12 mouse cellular contexts compared by ENCODE assay signal in genomic region chr14:51017256-51017655, GRCm38 (mm10). TPM values are rescaled to one million over a fixed set of nuclear protein-coding genes. Genes with fewer than 3 reads are reported as not detected.
DNase-seq lines count a peak whose midpoint lies in the region; ATAC-seq and TF ChIP-seq lines count a peak whose summit lies in the region.
"Had no signal": no experiment of that assay in that cellular context is flagged by ENCODE, and none has a peak within 500 bp of the region (broad histone marks: within the 10 kb centered on the region; RNA-seq: fewer than 3 reads in every experiment).

No protein-coding gene starts in this region.

- 74% methylated on average over 3 of the region's 3 CpGs for WGBS in kidney, embryonic 16.5 days
- WGBS in heart, postnatal 0 days = 40% methylated on average over 3 of the region's 3 CpGs
- WGBS in hindbrain, embryonic 12.5 days = 83% methylated on average over 3 of the region's 3 CpGs

- no peaks in the 10 kb centered on the region for H3K36me3 ChIP-seq in kidney, embryonic 16.5 days (ENCODE audit: insufficient read depth, low read length)
- H3K36me3 ChIP-seq in heart, postnatal 0 days (replicated peaks; ENCODE audit: control insufficient read depth, insufficient read depth, low read length) = no peaks in the 10 kb centered on the region
- no peaks in the 10 kb centered on the region for H3K36me3 ChIP-seq in hindbrain, embryonic 12.5 days

- H3K9ac ChIP-seq in kidney, embryonic 16.5 days (replicated peaks; ENCODE audit: low read length) = no peak overlapping the region
- no peak overlapping the region for H3K9ac ChIP-seq in heart, postnatal 0 days (replicated peaks; ENCODE audit: low read depth, low read length)
- H3K9ac ChIP-seq in hindbrain, embryonic 12.5 days = no peak overlapping the region

- peak; percentile 13 for DNase-seq in kidney, adult 11 months
- peak; percentile 63 for DNase-seq in fat pad, adult 2 months (ENCODE audit: extremely low read depth, low read depth, low spot score)
- DNase-seq in heart, postnatal 0 days (ENCODE audit: low spot score) = peak; percentile 54
- peak; percentile 71 for DNase-seq in lung, postnatal 10 days
- DNase-seq in cerebellum, adult 9-11 months = no peak

- H3K4me2 ChIP-seq in kidney, embryonic 16.5 days (replicated peaks; ENCODE audit: low read depth, low read length) = no peak overlapping the region
- no peak overlapping the region for H3K4me2 ChIP-seq in heart, postnatal 0 days (ENCODE audit: low read depth, low read length)
- H3K4me2 ChIP-seq in hindbrain, embryonic 12.5 days (replicated peaks) = no peak overlapping the region

- H3K9me3 ChIP-seq in kidney, embryonic 16.5 days (ENCODE audit: low read length) = peaks cover 2% of the 10 kb centered on the region; the same call in 1 of the 2 replicates
- 0 out of 2 replicates have a peak, but pooled peaks cover 3% of the 10 kb centered on the region for H3K9me3 ChIP-seq in heart, postnatal 0 days (replicated peaks; ENCODE audit: control insufficient read depth, low read length)
- H3K9me3 ChIP-seq in hindbrain, embryonic 12.5 days (replicated peaks) = no peaks in the 10 kb centered on the region

- H3K4me3 ChIP-seq in kidney, embryonic 16.5 days (ENCODE audit: low read length) = no peak overlapping the region
- no peak overlapping the region for H3K4me3 ChIP-seq in heart, postnatal 0 days (ENCODE audit: low read depth, low read length)
- no peak overlapping the region for H3K4me3 ChIP-seq in hindbrain, embryonic 12.5 days

- H3K4me1 ChIP-seq in kidney, embryonic 16.5 days (ENCODE audit: insufficient read depth, low read length) = no peaks in the 10 kb centered on the region
- H3K4me1 ChIP-seq in heart, postnatal 0 days (ENCODE audit: control insufficient read depth, insufficient read depth) = no peaks in the 10 kb centered on the region
- H3K4me1 ChIP-seq in hindbrain, embryonic 12.5 days = no peaks in the 10 kb centered on the region

- TF ChIP-seq EP300 in heart, postnatal 0 days (IDR thresholded peaks at IDR 0.05; ENCODE audit: low read depth) = no peak

- TF ChIP-seq CTCF in heart, postnatal 0 days (IDR thresholded peaks at IDR 0.05; ENCODE audit: low read depth) = no peak

- no peaks in the 10 kb centered on the region for H3K27me3 ChIP-seq in kidney, embryonic 16.5 days (ENCODE audit: insufficient read depth, low read length)
- H3K27me3 ChIP-seq in heart, postnatal 0 days (ENCODE audit: control insufficient read depth, insufficient read depth, low read length) = no peaks in the 10 kb centered on the region
- H3K27me3 ChIP-seq in hindbrain, embryonic 12.5 days = no peaks in the 10 kb centered on the region
- H3K27me3 ChIP-seq: CH12.LX had no signal

- ATAC-seq in kidney, embryonic 16.5 days (ENCODE audit: low FRiP score, low TSS enrichment) = no peak
- ATAC-seq in heart, postnatal 0 days (ENCODE audit: insufficient read depth, low read depth) = peak; percentile 68
- no peak for ATAC-seq in hindbrain, embryonic 12.5 days (ENCODE audit: low FRiP score)

- H3K27ac ChIP-seq in kidney, embryonic 16.5 days (ENCODE audit: low read length) = no peak overlapping the region
- peak overlapping the region; percentile 62; the same call in 1 of the 2 replicates for H3K27ac ChIP-seq in heart, postnatal 0 days (ENCODE audit: low read depth)
- H3K27ac ChIP-seq in hindbrain, embryonic 12.5 days = no peak overlapping the region
- H3K27ac ChIP-seq: macrophage had no signal

RNA-seq across cellular contexts. Expression of gene Rnase10, which starts 9.7 kb away (rescaled TPM):
- not detected in 2 replicates for polyA plus RNA-seq in kidney, embryonic 16.5 days (2015; fragmentation: Nextera tagmentation; extraction: Ambion mirVana)
- not detected in 2 replicates for total RNA-seq in heart, postnatal 0 days (2014; rRNA removed; ENCODE audit: low replicate concordance)
- polyA plus RNA-seq in heart, postnatal 0 days (2015; fragmentation: Nextera tagmentation; extraction: Ambion mirVana) = 0.32 and 0.38 TPM in 2 replicates
- not detected in 2 replicates for polyA plus RNA-seq in hindbrain, embryonic 12.5 days (2016; fragmentation: Nextera tagmentation; extraction: Ambion mirVana)
- total RNA-seq: CH12.LX had no signal
- polyA plus RNA-seq: forebrain, embryonic 11.5 days; limb, embryonic 11.5 days; macrophage had no signal

RNA-seq across cellular contexts. Expression of gene Rnase9, which starts 24.4 kb away (rescaled TPM):
- 0.14 and 0.30 TPM in 2 replicates for polyA plus RNA-seq in kidney, embryonic 16.5 days (2015; fragmentation: Nextera tagmentation; extraction: Ambion mirVana)
- total RNA-seq in heart, postnatal 0 days (2014; rRNA removed; ENCODE audit: low replicate concordance) = not detected in 2 replicates
- polyA plus RNA-seq in heart, postnatal 0 days (2015; fragmentation: Nextera tagmentation; extraction: Ambion mirVana) = not detected in 2 replicates
- polyA plus RNA-seq in hindbrain, embryonic 12.5 days (2016; fragmentation: Nextera tagmentation; extraction: Ambion mirVana) = not detected in 2 replicates
- total RNA-seq: CH12.LX; granulocyte monocyte progenitor cell, adult 5-6 weeks had no signal
- polyA plus RNA-seq: forebrain, embryonic 11.5 days; limb, embryonic 11.5 days; macrophage had no signal

RNA-seq across cellular contexts. Expression of gene Rnase11, which starts 32.7 kb away (rescaled TPM):
- polyA plus RNA-seq in kidney, embryonic 16.5 days (2015; fragmentation: Nextera tagmentation; extraction: Ambion mirVana) = 0.44 TPM in 1 of 2 replicates, not detected in the other
- not detected in 2 replicates for total RNA-seq in heart, postnatal 0 days (2014; rRNA removed; ENCODE audit: low replicate concordance)
- polyA plus RNA-seq in heart, postnatal 0 days (2015; fragmentation: Nextera tagmentation; extraction: Ambion mirVana) = not detected in 2 replicates
- not detected in 2 replicates for polyA plus RNA-seq in hindbrain, embryonic 12.5 days (2016; fragmentation: Nextera tagmentation; extraction: Ambion mirVana)
- total RNA-seq: CH12.LX; granulocyte monocyte progenitor cell, adult 5-6 weeks had no signal
- polyA plus RNA-seq: forebrain, embryonic 11.5 days; limb, embryonic 11.5 days; macrophage had no signal

RNA-seq across cellular contexts. Expression of gene Rnase12, which starts 40.2 kb away (rescaled TPM):
- polyA plus RNA-seq in kidney, embryonic 16.5 days (2015; fragmentation: Nextera tagmentation; extraction: Ambion mirVana) = 9.0 and 10.2 TPM in 2 replicates
- not detected in 2 replicates for total RNA-seq in heart, postnatal 0 days (2014; rRNA removed; ENCODE audit: low replicate concordance)
- 0.40 TPM in 1 of 2 replicates, not detected in the other for polyA plus RNA-seq in heart, postnatal 0 days (2015; fragmentation: Nextera tagmentation; extraction: Ambion mirVana)
- polyA plus RNA-seq in hindbrain, embryonic 12.5 days (2016; fragmentation: Nextera tagmentation; extraction: Ambion mirVana) = not detected in 2 replicates
- polyA plus RNA-seq: forebrain, embryonic 11.5 days; limb, embryonic 11.5 days; macrophage had no signal

RNA-seq across cellular contexts. Expression of gene Olfr750, which starts 57.0 kb away (rescaled TPM):
- polyA plus RNA-seq in kidney, embryonic 16.5 days (2015; fragmentation: Nextera tagmentation; extraction: Ambion mirVana) = not detected in 2 replicates
- total RNA-seq in heart, postnatal 0 days (2014; rRNA removed; ENCODE audit: low replicate concordance) = not detected in 2 replicates
- not detected in 2 replicates for polyA plus RNA-seq in heart, postnatal 0 days (2015; fragmentation: Nextera tagmentation; extraction: Ambion mirVana)
- not detected in 2 replicates for polyA plus RNA-seq in hindbrain, embryonic 12.5 days (2016; fragmentation: Nextera tagmentation; extraction: Ambion mirVana)
- total RNA-seq: CH12.LX; granulocyte monocyte progenitor cell, adult 5-6 weeks had no signal
- polyA plus RNA-seq: forebrain, embryonic 11.5 days; limb, embryonic 11.5 days; macrophage had no signal
